Mouse (Mus musculus) thymus, postnatal 36 days (tissue): Measurements from ENCODE around the gene Adgrl4.

ENCODE experiments used
- DNase-seq, 2 experiments: peaks; one replicate each; pipeline ENCODE4 v3.0.0; 2022; ENCODE audit warnings: mixed read lengths in 2 of 2

The Adgrl4 gene

DNA sequence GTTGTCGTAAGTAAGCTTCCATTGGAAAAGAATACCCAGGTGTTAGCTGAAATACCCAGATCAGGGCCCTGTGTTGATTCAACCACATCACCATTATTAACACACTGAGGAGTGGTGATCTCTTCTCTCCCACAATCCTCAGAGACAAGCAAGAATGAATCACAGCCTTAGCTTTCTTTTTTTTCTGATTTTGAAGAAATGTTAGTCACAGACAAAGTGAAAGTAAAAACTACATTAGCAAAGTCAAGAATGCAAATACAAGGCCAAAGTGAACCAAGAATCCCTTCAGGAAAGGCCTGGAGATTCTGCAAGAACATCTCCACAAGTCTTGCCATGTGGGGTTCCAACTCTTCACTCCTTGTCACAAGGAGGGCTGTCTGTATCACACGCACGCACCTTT is 67.9 kb downstream of the Adgrl4 start:
- DNase-seq = no peak

GRCm38 (mm10) chr3:151511184-151511583 is 73.5 kb downstream of the Adgrl4 start:
- DNase-seq = no peak

DNA sequence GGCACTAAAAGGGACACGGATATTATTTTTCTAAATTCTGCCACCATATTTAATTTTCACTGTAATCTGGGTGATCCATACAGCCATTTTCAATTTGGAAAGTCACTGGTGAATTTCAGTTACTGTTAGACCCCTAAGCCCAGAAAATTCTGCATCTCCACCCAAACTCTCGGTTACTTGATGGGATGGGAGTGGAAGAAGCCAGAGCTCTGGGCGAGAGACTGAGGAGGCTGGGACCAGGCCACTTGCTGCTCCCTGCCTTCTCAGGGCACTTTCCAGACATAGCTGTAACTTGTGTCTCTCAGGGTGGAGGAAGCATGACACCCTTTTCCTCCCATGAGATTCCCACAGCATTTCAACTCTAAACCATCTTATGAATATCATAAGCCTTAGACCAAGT is 109.5 kb downstream of the Adgrl4 start:
- DNase-seq = no peak

GRCm38 (mm10) chr3:151551002-151551401 is 113.3 kb downstream of the Adgrl4 start:
- DNase-seq = no peak

GRCm38 (mm10) chr3:151556635-151557034 is 118.9 kb downstream of the Adgrl4 start:
- no peak for DNase-seq

GRCm38 (mm10) chr3:151557125-151557524 is 119.4 kb downstream of the Adgrl4 start:
- DNase-seq = no peak

DNA sequence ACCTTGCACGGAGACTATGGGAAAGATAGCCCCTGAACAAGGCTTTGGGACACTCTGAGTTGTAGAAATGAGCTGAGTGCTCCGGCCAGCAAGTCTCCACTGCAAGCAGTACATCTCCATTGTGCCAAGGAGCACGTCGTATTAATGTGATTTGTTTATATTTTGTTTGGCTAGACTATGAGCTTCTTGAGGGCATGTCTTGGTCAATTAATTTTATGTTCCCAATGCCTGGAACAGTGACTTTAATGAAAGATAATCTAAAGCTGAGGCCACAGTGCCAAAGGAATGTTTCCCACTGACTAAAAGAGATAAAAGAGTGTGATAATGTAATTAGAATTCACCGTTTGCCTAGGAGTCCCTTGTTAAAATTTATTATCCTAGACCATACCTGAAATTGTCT is 119.9 kb downstream of the Adgrl4 start:
- DNase-seq = no peak

- no peak for DNase-seq
Observed at GRCm38 (mm10) chr3:151558374-151558773, 120.7 kb downstream of the Adgrl4 start.

GRCm38 (mm10) chr3:151565664-151566621 is 128.3 kb downstream of the Adgrl4 start:
- no peak for DNase-seq

- DNase-seq = no peak
Observed at GRCm38 (mm10) chr3:151566629-151567028, 128.9 kb downstream of the Adgrl4 start.

GRCm38 (mm10) chr3:151567541-151567940 is 129.9 kb downstream of the Adgrl4 start:
- no peak for DNase-seq

- no peak for DNase-seq
Observed at GRCm38 (mm10) chr3:151572089-151572488, 134.4 kb downstream of the Adgrl4 start.

GRCm38 (mm10) chr3:151575292-151575691 is 137.6 kb downstream of the Adgrl4 start:
- no peak for DNase-seq

GRCm38 (mm10) chr3:151576155-151576554 is 138.5 kb downstream of the Adgrl4 start:
- DNase-seq = no peak

DNA sequence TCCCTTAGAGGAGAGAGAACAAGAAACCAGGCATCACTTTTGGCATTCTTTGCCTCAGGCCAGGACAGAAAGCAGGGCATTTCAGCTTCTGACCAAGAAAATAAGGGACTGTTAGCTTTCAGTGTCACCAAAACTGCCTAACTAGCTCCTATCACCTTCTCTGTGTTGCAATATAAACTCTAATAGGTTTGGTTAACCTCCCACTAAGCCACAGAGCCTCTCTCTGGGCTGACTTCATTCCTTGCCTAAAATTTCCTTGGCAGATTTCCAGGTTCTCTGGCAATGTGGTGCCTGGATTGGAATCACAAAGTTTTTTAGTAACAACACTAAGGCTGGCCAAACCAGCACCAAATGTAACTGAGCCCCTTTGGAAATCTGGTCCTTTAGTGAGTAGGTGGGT is 154.2 kb downstream of the Adgrl4 start:
- DNase-seq = no peak
